ENCODE assay signal across 10 mouse cellular contexts in genomic region chr9:55535907-55536306, GRCm38 (mm10). TPM values are rescaled to one million over a fixed set of nuclear protein-coding genes. Genes with fewer than 3 reads are reported as not detected.
DNase-seq lines count a peak whose midpoint lies in the region; ATAC-seq lines count a peak whose summit lies in the region.
"Had no signal": no experiment of that assay in that cellular context is flagged by ENCODE, and none has a peak within 500 bp of the region (broad histone marks: within the 10 kb centered on the region; RNA-seq: fewer than 3 reads in every experiment).

No protein-coding gene starts in this region.

- no peaks in the 10 kb centered on the region for H3K4me1 ChIP-seq in embryonic facial prominence, embryonic 11.5 days (ENCODE audit: control insufficient read depth, insufficient read depth, low read length)

- no peak overlapping the region for H3K27ac ChIP-seq in embryonic facial prominence, embryonic 11.5 days (replicated peaks; ENCODE audit: low read depth, low read length)

- H3K9ac ChIP-seq in embryonic facial prominence, embryonic 11.5 days (replicated peaks; ENCODE audit: low read length), result no peak overlapping the region

- 26% methylated on average over 3 of the region's 3 CpGs for WGBS in embryonic facial prominence, embryonic 11.5 days

- DNase-seq in cerebellum, adult 11 months, result peak; percentile 36
- no peak for DNase-seq in cerebellum, adult 9-11 months
- DNase-seq in left cerebral cortex, postnatal 14 days (ENCODE audit: low spot score in 2 of 2), result peak; percentile 60 to 78
- DNase-seq in left cerebral cortex, adult 11 months (ENCODE audit: low spot score), result no peak
- DNase-seq in adipocyte (ENCODE audit: low spot score), result peak; percentile 57
- peak; percentile 76 for DNase-seq in embryonic facial prominence, embryonic 11.5 days (ENCODE audit: low spot score)
- DNase-seq in left cerebral cortex, postnatal 4 days, result peak; percentile 79
- peak; percentile 83 for DNase-seq in retina, embryonic 14.5 days (ENCODE audit: low spot score)

- intact Hi-C loops in left cerebral cortex, postnatal 14 days (cut with DNase I), result loop anchor here (2.0 to 5.0 kb wide), 3 partner anchors 23 to 109 kb away; partner anchors contain the start of gene Etfa
- intact Hi-C loops in left cerebral cortex, postnatal 4 days (cut with DNase I), result no loop called here

- peaks cover 17% of the 10 kb centered on the region for H3K27me3 ChIP-seq in embryonic facial prominence, embryonic 11.5 days (ENCODE audit: control insufficient read depth, insufficient read depth, low read length)

- no peak overlapping the region for H3K4me2 ChIP-seq in embryonic facial prominence, embryonic 11.5 days (ENCODE audit: low read depth, low read length)

- no peak overlapping the region for H3K4me3 ChIP-seq in embryonic facial prominence, embryonic 11.5 days (ENCODE audit: low read depth, low read length)
- H3K4me3 ChIP-seq: megakaryocyte, embryonic 14.5 days had no signal

- H3K36me3 ChIP-seq in embryonic facial prominence, embryonic 11.5 days (replicated peaks; ENCODE audit: control insufficient read depth, insufficient read depth, low read depth, low read length), result no peaks in the 10 kb centered on the region

- ATAC-seq in embryonic facial prominence, embryonic 11.5 days (replicated peaks; ENCODE audit: insufficient number of reproducible peaks, low FRiP score, low TSS enrichment, low read depth), result no peak

- H3K9me3 ChIP-seq in embryonic facial prominence, embryonic 11.5 days (replicated peaks; ENCODE audit: control insufficient read depth, low read length), result no peaks in the 10 kb centered on the region

RNA-seq across cellular contexts. Expression of gene Isl2, which starts 2.6 kb away (rescaled TPM):
- total RNA-seq in left cerebral cortex, postnatal 14 days (2021), result not detected
- 23.3 and 30.6 TPM in 2 replicates for polyA plus RNA-seq in embryonic facial prominence, embryonic 11.5 days (2014; fragmentation: Nextera tagmentation; extraction: Ambion mirVana)
- not detected for total RNA-seq in left cerebral cortex, postnatal 4 days (2021)
- polyA plus RNA-seq: gonadal fat pad, adult 2 months had no signal

RNA-seq across cellular contexts. Expression of gene Etfa, which starts 23.9 kb away (rescaled TPM):
- total RNA-seq in left cerebral cortex, postnatal 14 days (2021), result 10 to 100 TPM; 46.9 to 49.1 TPM
- 174 and 187 TPM in 2 replicates for polyA plus RNA-seq in embryonic facial prominence, embryonic 11.5 days (2014; fragmentation: Nextera tagmentation; extraction: Ambion mirVana)
- total RNA-seq in left cerebral cortex, postnatal 4 days (2021), result 10 to 100 TPM; 38.7 to 39.4 TPM

Comparison
In these comparisons a context has a peak if more than half of its experiments do, and no peak if none do; other contexts are left out.
1. DNase-seq: peak in cerebellum, adult 11 months (single experiment), left cerebral cortex, postnatal 14 days (2 of 2), adipocyte (single experiment), embryonic facial prominence, embryonic 11.5 days (single experiment), left cerebral cortex, postnatal 4 days (single experiment) and retina, embryonic 14.5 days (single experiment); none in cerebellum, adult 9-11 months (single experiment) and left cerebral cortex, adult 11 months (single experiment).